Mouse (Mus musculus): Measurements from ENCODE around the gene Ccdc12. TPM values are rescaled to one million over a fixed set of nuclear protein-coding genes. Genes with fewer than 3 reads are reported as not detected.

The Ccdc12 gene
- polyA plus RNA-seq, 1 experiment from 2014 or later: 97.6 TPM

DNA sequence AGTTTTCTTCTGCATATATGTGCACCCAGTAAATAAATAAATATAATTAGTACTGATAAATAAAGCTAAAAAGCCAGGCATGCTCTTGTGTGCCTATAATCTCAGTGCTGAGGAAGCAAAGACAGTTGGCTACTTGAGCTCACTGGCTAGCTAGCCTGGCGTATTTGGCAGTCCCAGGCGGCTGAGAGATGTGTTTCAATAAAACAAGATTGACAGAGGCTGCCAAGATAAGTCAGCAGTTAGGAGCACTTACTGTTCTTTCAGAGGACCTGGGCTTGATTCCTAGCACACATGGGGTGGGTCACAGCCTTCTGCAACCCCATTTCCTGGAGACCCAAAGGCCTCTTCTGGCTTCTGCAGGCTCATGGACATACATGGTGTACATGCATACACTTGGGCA, 31.5 kb downstream of the Ccdc12 start:
- no peak for DNase-seq (ENCODE audit: low spot score)
- H3K9me3 ChIP-seq (ENCODE audit: control insufficient read depth, low read length): no peaks in the 10 kb centered on the region
- no peak overlapping the region for H3K4me2 ChIP-seq (replicated peaks)
- H3K4me1 ChIP-seq (replicated peaks; ENCODE audit: control insufficient read depth, insufficient read depth, low read length): peaks cover 31% of the 10 kb centered on the region
- H3K27me3 ChIP-seq (ENCODE audit: control insufficient read depth, insufficient read depth, low read length): no peaks in the 10 kb centered on the region
- no peak overlapping the region for H3K27ac ChIP-seq
- ATAC-seq (ENCODE audit: low FRiP score): no peak
- WGBS: 86% methylated on average over 2 of the region's 2 CpGs
- 0 out of 2 replicates have a peak, but pooled peaks cover 2% of the 10 kb centered on the region for H3K36me3 ChIP-seq (replicated peaks; ENCODE audit: control insufficient read depth, insufficient read depth)
- no peak overlapping the region for H3K9ac ChIP-seq
- no peak overlapping the region for H3K4me3 ChIP-seq (replicated peaks; ENCODE audit: low read length)

GRCm38 (mm10) chr9:110689261-110689779, 33.0 kb downstream of the Ccdc12 start:
- Histone ChIP-seq H3K9me3 (ENCODE audit: control insufficient read depth, low read length) (no peaks in the 10 kb centered on the region), H3K9ac (no peak overlapping the region), H3K27me3 (ENCODE audit: control insufficient read depth, insufficient read depth, low read length) (no peaks in the 10 kb centered on the region), H3K4me1 (replicated peaks; ENCODE audit: control insufficient read depth, insufficient read depth, low read length) (peaks cover 17% of the 10 kb centered on the region), H3K4me3 (replicated peaks; ENCODE audit: low read length) (no peak overlapping the region), H3K27ac (no peak overlapping the region), H3K4me2 (replicated peaks) (no peak overlapping the region), H3K36me3 (replicated peaks; ENCODE audit: control insufficient read depth, insufficient read depth) (peaks cover 14% of the 10 kb centered on the region)
- DNase-seq (ENCODE audit: low spot score) (no peak), ATAC-seq (ENCODE audit: low FRiP score) (no peak)
- 85% methylated on average over 8 of the region's 8 CpGs for WGBS

DNA sequence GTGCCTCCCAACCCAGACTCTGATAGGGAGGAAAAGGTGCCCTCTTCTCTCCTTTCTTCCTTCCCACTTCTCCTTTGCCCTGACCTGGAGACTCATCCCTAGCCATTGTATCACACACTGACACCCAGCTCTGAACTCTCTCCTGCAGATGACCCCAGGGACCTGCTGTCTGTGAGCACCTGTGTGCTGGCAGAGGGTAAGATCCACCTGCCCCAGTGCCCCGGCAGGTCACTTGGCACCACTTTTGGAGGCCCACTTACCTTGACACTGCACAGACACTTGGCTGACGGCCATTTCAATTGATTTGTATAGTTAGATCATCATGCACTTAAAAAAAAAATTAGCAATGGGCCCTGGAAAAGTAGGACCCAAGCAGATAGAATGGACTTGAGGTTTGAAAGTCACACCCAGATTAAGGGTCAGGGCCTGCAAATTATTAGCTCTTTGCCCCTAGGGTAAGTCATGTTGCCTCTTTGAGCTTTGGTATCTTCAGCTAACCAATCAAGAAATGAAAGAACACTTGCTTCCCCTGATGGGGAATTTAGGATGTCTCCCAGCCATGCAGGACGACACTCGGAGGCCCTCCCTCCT, 39.0 kb downstream of the Ccdc12 start:
- Histone ChIP-seq H3K4me3 (replicated peaks; ENCODE audit: low read length) (no peak overlapping the region), H3K4me1 (replicated peaks; ENCODE audit: control insufficient read depth, insufficient read depth, low read length) (no peaks in the 10 kb centered on the region), H3K27me3 (ENCODE audit: control insufficient read depth, insufficient read depth, low read length) (no peaks in the 10 kb centered on the region), H3K36me3 (replicated peaks; ENCODE audit: control insufficient read depth, insufficient read depth) (peaks cover 19% of the 10 kb centered on the region), H3K27ac (no peak overlapping the region), H3K4me2 (replicated peaks) (no peak overlapping the region), H3K9me3 (ENCODE audit: control insufficient read depth, low read length) (no peaks in the 10 kb centered on the region), H3K9ac (no peak overlapping the region)
- WGBS: 86% methylated on average over 4 of the region's 4 CpGs
- DNase-seq (ENCODE audit: low spot score) (no peak), ATAC-seq (ENCODE audit: low FRiP score) (no peak)

DNA sequence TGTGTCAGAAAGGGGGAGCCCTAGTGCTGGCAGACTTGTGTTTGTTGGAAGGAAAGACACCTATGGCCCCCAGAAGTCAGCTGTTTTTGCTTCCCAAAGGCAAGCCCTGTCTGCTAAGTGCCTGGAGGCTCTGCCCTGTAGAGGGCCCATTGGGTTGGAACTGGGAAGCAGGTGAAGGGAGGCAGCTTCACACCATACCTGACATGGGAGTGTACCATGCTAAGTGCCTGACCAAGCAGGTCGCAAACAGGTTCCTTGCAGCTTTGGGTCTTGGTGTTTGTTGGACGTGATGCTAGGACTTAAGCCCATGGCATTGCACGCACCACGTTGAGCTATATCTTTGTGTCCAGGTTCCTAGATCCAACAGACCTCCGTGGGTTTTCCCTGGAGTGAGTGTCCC, 40.1 kb downstream of the Ccdc12 start:
- no peaks in the 10 kb centered on the region for H3K27me3 ChIP-seq (ENCODE audit: control insufficient read depth, insufficient read depth, low read length)
- H3K4me1 ChIP-seq (replicated peaks; ENCODE audit: control insufficient read depth, insufficient read depth, low read length): no peaks in the 10 kb centered on the region
- 93% methylated on average over 5 of the region's 5 CpGs for WGBS
- peaks cover 19% of the 10 kb centered on the region for H3K36me3 ChIP-seq (replicated peaks; ENCODE audit: control insufficient read depth, insufficient read depth)
- no peak overlapping the region for H3K27ac ChIP-seq
- no peak overlapping the region for H3K4me3 ChIP-seq (replicated peaks; ENCODE audit: low read length)
- no peaks in the 10 kb centered on the region for H3K9me3 ChIP-seq (ENCODE audit: control insufficient read depth, low read length)
- no peak overlapping the region for H3K9ac ChIP-seq
- H3K4me2 ChIP-seq (replicated peaks): no peak overlapping the region
- ATAC-seq (ENCODE audit: low FRiP score) (no peak), DNase-seq (ENCODE audit: low spot score) (no peak)

DNA sequence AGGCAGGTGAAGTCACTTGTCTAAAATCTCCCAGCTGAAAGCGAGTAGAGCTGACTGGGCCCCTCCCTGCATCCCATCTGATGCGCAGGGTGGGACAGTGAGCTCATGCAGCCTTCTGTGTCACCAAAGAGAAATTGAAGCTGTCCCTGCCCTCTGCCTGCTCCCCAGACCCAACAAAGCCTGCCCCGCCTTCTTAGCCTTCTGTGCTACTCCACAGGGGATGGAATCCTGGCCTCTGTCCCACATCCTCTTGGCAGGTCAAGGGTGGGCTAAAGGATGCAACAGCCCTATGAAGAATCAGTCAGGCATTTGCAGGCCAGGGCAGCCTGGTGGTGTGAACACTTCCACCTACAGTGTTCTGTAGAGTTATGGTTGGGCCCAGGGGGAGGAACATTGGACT, 41.2 kb downstream of the Ccdc12 start:
- no peak overlapping the region for H3K4me3 ChIP-seq (replicated peaks; ENCODE audit: low read length)
- H3K4me1 ChIP-seq (replicated peaks; ENCODE audit: control insufficient read depth, insufficient read depth, low read length): no peaks in the 10 kb centered on the region
- no peak for ATAC-seq (ENCODE audit: low FRiP score)
- no peak overlapping the region for H3K9ac ChIP-seq
- H3K27me3 ChIP-seq (ENCODE audit: control insufficient read depth, insufficient read depth, low read length): no peaks in the 10 kb centered on the region
- no peak for DNase-seq (ENCODE audit: low spot score)
- no peak overlapping the region for H3K4me2 ChIP-seq (replicated peaks)
- no peak overlapping the region for H3K27ac ChIP-seq
- WGBS: 81% methylated on average over 3 of the region's 3 CpGs
- no peaks in the 10 kb centered on the region for H3K9me3 ChIP-seq (ENCODE audit: control insufficient read depth, low read length)
- H3K36me3 ChIP-seq (replicated peaks; ENCODE audit: control insufficient read depth, insufficient read depth): peaks cover 19% of the 10 kb centered on the region

- ATAC-seq (ENCODE audit: low FRiP score) (no peak), DNase-seq (ENCODE audit: low spot score) (no peak)
- Histone ChIP-seq H3K9me3 (ENCODE audit: control insufficient read depth, low read length) (no peaks in the 10 kb centered on the region), H3K4me1 (replicated peaks; ENCODE audit: control insufficient read depth, insufficient read depth, low read length) (no peaks in the 10 kb centered on the region), H3K9ac (no peak overlapping the region), H3K4me2 (replicated peaks) (no peak overlapping the region), H3K27me3 (ENCODE audit: control insufficient read depth, insufficient read depth, low read length) (no peaks in the 10 kb centered on the region), H3K27ac (no peak overlapping the region), H3K4me3 (replicated peaks; ENCODE audit: low read length) (no peak overlapping the region), H3K36me3 (replicated peaks; ENCODE audit: control insufficient read depth, insufficient read depth) (peaks cover 3% of the 10 kb centered on the region)
- 91% methylated on average over 3 of the region's 3 CpGs for WGBS
Observed at GRCm38 (mm10) chr9:110699574-110699973, 43.3 kb downstream of the Ccdc12 start.

DNA sequence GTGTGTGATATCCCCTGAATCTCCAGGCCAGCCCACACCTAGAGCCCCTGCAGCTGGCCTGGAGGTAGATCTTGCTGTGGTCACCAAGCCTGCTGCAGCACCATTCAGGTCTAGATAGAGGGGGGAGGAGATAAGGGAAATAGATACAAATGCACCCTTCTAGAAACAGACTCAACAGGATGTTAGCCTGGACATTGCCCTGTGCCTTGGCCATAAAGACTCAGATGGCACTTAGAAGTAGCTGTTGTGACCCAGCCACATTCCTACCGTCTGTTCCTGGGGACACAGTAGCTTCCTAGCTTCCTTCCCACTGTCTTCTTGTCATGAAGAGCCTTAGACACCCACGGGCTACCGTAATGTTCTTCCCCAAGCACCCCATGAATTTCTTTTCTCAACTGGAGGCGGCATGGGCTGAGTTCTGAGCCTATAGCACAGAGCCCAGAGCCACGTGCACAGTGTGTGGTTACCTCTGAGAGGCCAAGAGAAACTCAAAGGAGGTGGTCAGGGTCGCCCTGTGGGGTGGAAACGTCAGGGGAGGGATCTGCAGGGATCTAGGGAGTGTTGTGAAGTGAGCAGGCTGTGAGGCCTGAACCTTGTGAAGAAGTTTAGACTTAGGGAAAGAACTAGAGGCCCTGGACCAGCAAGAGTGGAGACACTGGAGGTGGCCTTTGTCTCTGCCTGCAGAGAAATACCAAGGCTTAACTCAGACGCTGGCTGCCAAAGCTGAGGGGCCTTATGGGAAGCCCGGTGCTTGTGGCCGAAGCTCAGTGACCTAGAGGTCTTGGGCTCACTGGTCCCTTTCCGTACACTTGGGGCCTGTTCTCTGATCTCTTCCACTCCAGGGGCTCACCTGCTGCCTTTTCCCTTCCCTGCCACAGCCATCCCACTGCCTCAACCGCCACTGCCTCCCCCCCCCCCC, 45.1 kb downstream of the Ccdc12 start:
- DNase-seq (ENCODE audit: low spot score): no peak
- Histone ChIP-seq H3K36me3 (replicated peaks; ENCODE audit: control insufficient read depth, insufficient read depth) (no peaks in the 10 kb centered on the region; the same call in none of the 2 replicates), H3K9me3 (ENCODE audit: control insufficient read depth, low read length) (no peaks in the 10 kb centered on the region), H3K4me1 (replicated peaks; ENCODE audit: control insufficient read depth, insufficient read depth, low read length) (no peaks in the 10 kb centered on the region), H3K9ac (no peak overlapping the region), H3K4me2 (replicated peaks) (no peak overlapping the region), H3K27me3 (ENCODE audit: control insufficient read depth, insufficient read depth, low read length) (no peaks in the 10 kb centered on the region), H3K27ac (no peak overlapping the region), H3K4me3 (replicated peaks; ENCODE audit: low read length) (no peak overlapping the region)
- 79% methylated on average over 11 of the region's 12 CpGs for whole genome bisulfite sequencing
- no peak for ATAC-seq (ENCODE audit: low FRiP score)

GRCm38 (mm10) chr9:110702848-110703247, 46.5 kb downstream of the Ccdc12 start:
- Histone ChIP-seq H3K4me1 (replicated peaks; ENCODE audit: control insufficient read depth, insufficient read depth, low read length) (no peaks in the 10 kb centered on the region), H3K4me2 (replicated peaks) (no peak overlapping the region), H3K9ac (no peak overlapping the region), H3K27ac (no peak overlapping the region), H3K27me3 (ENCODE audit: control insufficient read depth, insufficient read depth, low read length) (no peaks in the 10 kb centered on the region), H3K36me3 (replicated peaks; ENCODE audit: control insufficient read depth, insufficient read depth) (no peaks in the 10 kb centered on the region; the same call in 1 of the 2 replicates), H3K4me3 (replicated peaks; ENCODE audit: low read length) (no peak overlapping the region), H3K9me3 (ENCODE audit: control insufficient read depth, low read length) (no peaks in the 10 kb centered on the region)
- ATAC-seq (ENCODE audit: low FRiP score): no peak
- 85% methylated on average over 1 of the region's 1 CpGs for WGBS
- DNase-seq (ENCODE audit: low spot score): no peak

DNA sequence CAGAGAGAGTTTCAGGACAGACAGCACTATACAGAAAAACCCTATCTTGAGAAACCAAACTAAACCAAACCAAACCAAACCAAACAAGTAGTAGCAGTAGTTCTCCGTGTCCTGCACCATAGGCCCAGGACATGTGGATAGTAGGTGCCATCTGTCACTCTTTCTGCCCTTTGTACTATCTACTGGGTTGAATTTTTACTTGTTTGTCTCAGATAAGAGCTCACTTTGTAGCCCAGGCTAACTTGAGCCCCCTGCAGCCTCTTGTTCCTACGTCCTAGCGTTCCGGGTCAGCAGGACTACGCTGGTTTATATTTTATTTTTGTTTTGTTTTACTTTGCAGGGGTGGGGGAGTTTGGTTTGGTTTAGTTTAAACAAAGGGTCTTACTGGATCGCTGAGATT, 47.6 kb downstream of the Ccdc12 start:
- H3K4me2 ChIP-seq (replicated peaks): no peak overlapping the region
- no peak for ATAC-seq (ENCODE audit: low FRiP score)

More for the DNA sequence above, 47.6 kb downstream of the Ccdc12 start:
- Histone ChIP-seq H3K4me3 (replicated peaks; ENCODE audit: low read length) (no peak overlapping the region), H3K9ac (no peak overlapping the region), H3K27me3 (ENCODE audit: control insufficient read depth, insufficient read depth, low read length) (no peaks in the 10 kb centered on the region), H3K9me3 (ENCODE audit: control insufficient read depth, low read length) (no peaks in the 10 kb centered on the region), H3K27ac (no peak overlapping the region), H3K4me1 (replicated peaks; ENCODE audit: control insufficient read depth, insufficient read depth, low read length) (no peaks in the 10 kb centered on the region), H3K36me3 (replicated peaks; ENCODE audit: control insufficient read depth, insufficient read depth) (no peaks in the 10 kb centered on the region; the same call in 1 of the 2 replicates)
- no peak for DNase-seq (ENCODE audit: low spot score)
- WGBS: 89% methylated on average over 6 of the region's 6 CpGs

Measured in hindbrain, embryonic 14.5 days (tissue).